Mouse (Mus musculus) layer of hippocampus, adult 9-10 months (tissue): Measurements from ENCODE around the gene Capn6.

Experiments
- DNase-seq: peaks from one replicate; pipeline ENCODE4 v3.0.0; 2022; ENCODE audit warnings: low spot score

Capn6 gene

DNA sequence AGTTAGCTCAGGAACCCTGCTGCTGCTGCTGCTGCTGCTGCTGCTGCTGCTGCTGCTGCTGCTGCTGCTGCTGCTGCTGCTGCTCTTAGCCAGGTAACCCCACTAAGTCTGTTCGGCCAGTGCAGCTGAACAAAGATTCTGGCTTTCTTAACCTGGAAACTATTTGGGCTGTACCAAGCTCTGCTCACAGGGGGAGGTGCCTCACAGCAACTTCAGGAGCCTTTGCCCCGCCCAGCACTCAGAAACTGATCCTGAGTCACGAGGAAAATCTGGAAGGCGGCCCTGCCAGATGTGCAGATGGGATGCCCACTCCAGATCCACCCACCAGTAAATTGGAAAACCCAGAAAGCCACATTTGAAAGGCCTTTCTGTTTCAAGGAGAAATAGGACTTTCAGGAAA lies at the start of gene Capn6:
Gene Capn6 (minus strand): TSS at position 203 of the 400 bp plus-strand sequence.
- DNase-seq: no peak

DNA sequence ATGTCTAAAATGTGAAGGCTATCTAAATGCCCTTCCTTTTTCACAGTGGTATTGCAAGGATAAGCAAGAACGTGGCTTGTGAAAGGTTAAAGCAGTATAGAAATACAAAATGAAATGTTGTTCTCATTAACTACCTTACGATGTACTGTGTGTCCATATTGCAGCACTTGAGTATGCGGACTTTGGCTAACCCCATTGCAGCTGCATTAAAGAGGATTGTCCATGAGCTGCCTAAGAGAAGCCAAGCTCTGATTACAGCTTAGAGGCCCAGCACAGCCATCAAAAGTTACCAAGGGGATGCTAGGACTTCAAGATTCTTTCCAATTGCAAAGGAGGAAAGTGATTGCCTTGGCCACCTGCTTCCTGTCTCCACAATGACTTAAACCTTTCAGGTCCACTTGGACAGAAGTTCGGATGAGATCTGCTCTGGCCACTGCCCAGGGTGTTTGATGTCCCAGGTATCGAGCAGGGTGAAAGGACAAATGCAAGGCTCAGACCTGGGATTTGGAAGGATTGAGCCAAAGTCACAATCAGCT lies 40.0 kb upstream of the Capn6 start:
- no peak for DNase-seq

DNA sequence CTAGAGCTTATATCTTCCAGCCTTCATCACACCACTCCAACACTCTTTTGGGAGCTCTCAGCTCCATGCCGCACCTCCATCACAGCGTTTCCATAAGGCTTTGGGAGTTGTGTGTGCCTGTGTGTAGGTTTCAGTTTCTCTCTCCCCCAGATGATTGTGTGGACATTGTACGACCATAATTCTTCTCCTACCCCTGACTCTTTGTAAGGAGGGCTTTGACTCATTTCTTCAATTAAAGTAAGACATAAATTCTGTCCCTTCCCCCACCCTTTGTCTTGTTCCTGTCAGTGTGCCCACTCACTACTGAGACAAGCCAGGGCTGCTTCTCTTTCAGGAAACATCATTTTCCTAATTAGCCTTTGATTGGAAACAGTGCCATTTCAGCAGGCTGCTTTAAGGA lies 24.1 kb upstream of the Capn6 start:
- no peak for DNase-seq

DNA sequence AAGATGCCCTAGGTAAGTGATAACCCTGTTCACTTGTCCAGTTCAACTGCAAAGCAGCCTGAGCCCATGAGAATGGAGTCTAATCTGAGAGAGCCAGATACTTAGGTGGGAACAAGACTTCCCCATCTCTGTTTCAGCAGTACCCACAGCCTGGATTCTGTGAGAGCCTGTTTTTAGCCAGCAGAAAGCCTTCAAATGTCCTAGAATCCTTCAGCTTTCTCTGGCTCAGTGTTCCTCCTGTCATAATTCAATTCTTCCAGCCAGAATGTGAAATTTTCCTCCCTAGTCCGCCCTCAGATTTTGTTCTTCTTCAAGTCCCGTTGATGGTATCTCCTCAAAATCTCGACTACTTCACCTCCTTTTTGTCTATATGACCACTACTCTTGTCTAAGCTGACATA lies 22.8 kb upstream of the Capn6 start:
- no peak for DNase-seq

DNA sequence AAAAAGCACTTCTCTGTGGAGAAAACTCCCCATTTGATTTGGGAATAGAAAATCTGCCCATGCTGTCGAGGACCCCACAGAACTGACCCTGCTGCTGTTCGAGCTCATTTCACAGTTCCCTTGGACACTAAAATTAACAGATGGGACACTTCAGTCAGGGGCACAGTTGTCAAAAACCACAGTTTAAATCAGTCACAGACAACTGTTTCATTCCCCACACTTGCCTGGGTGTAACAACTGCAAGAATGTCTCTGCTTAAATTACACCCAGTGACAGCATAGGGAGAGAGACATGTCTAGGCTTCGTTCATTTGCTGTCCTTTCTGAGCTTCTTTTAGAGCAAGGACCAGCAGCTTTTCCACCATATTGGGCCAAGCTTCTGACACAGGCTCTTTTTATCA lies 19.4 kb upstream of the Capn6 start:
- no peak for DNase-seq

DNA sequence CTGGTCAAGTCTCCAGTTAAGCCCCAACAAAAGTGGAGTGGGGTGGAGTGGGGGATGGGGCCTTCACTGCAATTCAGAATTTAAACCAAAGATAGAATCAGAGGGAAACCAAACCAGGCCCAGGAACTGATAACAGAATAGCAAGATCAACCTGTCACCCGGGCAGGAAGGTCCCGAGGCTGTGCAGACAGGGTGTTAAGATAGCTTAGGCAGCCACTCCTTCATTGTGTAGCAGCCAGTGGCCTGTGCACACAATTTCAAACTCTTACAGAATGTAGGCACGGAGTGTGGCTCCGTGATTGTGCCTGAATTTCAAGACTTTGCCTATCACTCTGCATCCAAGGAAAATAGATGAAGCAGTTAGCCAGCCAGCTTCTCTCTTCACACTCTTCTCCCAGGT lies 693 bp downstream of the Capn6 start:
- no peak for DNase-seq

DNA sequence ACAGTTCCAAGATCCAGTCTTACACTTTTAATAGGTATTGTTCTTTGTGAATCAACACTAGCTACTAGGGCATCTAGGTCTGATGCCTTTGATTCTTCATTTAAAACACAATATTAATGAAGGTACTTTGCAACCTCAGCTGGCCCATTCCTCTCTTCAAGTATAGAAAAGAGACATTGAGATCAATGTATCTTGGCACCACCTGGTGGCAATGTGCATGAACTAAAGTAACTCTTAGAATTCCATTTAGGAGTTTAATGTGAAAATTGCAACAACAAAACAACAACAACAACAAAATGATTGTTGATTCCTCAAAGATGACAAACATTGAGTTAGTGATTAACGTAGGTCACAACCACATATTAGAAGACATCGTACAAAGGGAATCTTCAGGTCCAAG lies 8.3 kb downstream of the Capn6 start:
- no peak for DNase-seq

DNA sequence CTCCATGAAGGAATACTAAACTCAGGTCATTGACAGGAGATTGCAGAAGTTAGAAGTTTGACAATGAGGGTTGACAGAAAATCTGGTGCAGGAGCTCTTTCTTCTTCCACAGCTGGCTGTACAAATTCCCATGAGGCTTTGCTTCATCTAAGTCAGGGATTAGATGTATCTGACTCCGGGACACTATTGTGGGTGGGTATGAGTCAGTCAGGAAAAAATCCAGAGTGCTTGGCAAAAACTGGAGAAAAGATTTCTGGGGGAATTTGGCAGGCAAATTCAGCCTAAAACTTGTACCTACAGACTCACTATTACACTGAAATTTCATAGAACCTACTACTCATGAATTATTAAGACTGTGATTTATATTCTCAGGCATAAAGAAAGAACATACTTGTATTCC lies 11.3 kb downstream of the Capn6 start:
- no peak for DNase-seq

DNA sequence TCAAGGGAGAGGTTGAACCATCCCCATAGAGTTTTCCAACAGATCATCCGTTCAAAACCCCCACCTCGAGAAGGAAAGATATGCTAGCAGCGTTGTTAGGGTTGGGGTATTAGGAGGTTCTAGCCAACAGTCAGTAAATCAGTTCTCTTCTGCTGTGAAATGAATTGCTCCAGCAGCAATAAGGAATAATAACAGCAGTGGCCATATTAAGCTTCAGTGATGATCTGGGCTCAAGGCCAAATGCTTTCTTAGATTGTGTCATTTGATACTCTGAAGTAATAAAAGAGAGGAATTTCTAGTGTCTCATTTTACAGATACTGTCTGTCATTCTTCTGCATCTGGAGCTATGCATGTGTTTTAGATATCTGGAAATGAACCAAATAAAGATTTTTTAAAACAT lies 64.7 kb downstream of the Capn6 start:
- DNase-seq: no peak
